Mouse (Mus musculus): ENCODE measurements around the gene Krtap17-1.

Gene Krtap17-1

GRCm38 (mm10) chr11:99965961-99966360, 27.8 kb downstream of the Krtap17-1 start:
- DNase-seq (ENCODE audit: low spot score in 2 of 2): no peak

GRCm38 (mm10) chr11:99964213-99964612, 29.6 kb downstream of the Krtap17-1 start:
- no peak for DNase-seq (ENCODE audit: low spot score in 2 of 2)

GRCm38 (mm10) chr11:99948175-99948574, 45.6 kb downstream of the Krtap17-1 start, which contains the start of gene Krtap9-5:
Krtap9-5 (plus strand) TSS chr11:99948475.
- no peak for DNase-seq (ENCODE audit: low spot score in 2 of 2)
